Mouse (Mus musculus) gastrocnemius, postnatal 36 days (tissue): Measurements from ENCODE around the gene Myrf. TPM values are rescaled to one million over a fixed set of nuclear protein-coding genes. Genes with fewer than 3 reads are reported as not detected.

Experiments used
- DNase-seq, 2 experiments: peaks; one replicate each; pipeline ENCODE4 v3.0.0; 2022
- intact Hi-C: fragments of 180-260 bp; cut with DNase I; formaldehyde crosslinking; loops from one replicate; pipeline ENCODE4 v1.15.1; 2025
- total RNA-seq, 2 experiments: library from RNA; stranded (reverse); gene quantifications; 2 replicates each; pipeline ENCODE4 v1.2.3; 2021

Gene Myrf
- total RNA-seq, 2 experiments from 2014 or later = 0.08 TPM; not detected in 1

GRCm38 (mm10) chr19:10261369-10261768 lies 20.8 kb upstream of the Myrf start:
- intact Hi-C loops = no loop called here
- no peak for DNase-seq

GRCm38 (mm10) chr19:10258279-10259011 lies 17.9 kb upstream of the Myrf start:
- intact Hi-C loops = loop anchor here (5.0 kb wide), 1 partner anchor 179 kb away; no protein-coding TSS in a partner anchor

GRCm38 (mm10) chr19:10248128-10248527 lies 7.6 kb upstream of the Myrf start:
- intact Hi-C loops = loop anchor here (10.0 kb wide), 1 partner anchor 227 kb away; no protein-coding TSS in a partner anchor
- no peak for DNase-seq

More at GRCm38 (mm10) chr19:10258279-10259011, 17.9 kb upstream of the Myrf start:
- peak; percentile 66 to 76 for DNase-seq

GRCm38 (mm10) chr19:10247165-10247564 lies 6.6 kb upstream of the Myrf start:
- DNase-seq = no peak
- intact Hi-C loops = loop anchor here (10.0 kb wide), 1 partner anchor 228 kb away; no protein-coding TSS in a partner anchor

- intact Hi-C loops = loop anchor here (10.0 kb wide), 1 partner anchor 231 kb away; no protein-coding TSS in a partner anchor
- DNase-seq = no peak
Observed at GRCm38 (mm10) chr19:10244183-10244582, 3.6 kb upstream of the Myrf start.

GRCm38 (mm10) chr19:10242916-10243315 lies 2.4 kb upstream of the Myrf start:
- intact Hi-C loops = loop anchor here (10.0 kb wide), 1 partner anchor 232 kb away; no protein-coding TSS in a partner anchor
- no peak for DNase-seq

GRCm38 (mm10) chr19:10239975-10240653 lies 434 bp downstream of the Myrf start:
- no peak for DNase-seq
- intact Hi-C loops = loop anchor here (10.0 kb wide), 1 partner anchor 235 kb away; no protein-coding TSS in a partner anchor

GRCm38 (mm10) chr19:10239419-10239818 lies 1.1 kb downstream of the Myrf start:
- intact Hi-C loops = no loop called here
- DNase-seq = no peak

- intact Hi-C loops = no loop called here
- no peak for DNase-seq
Observed at GRCm38 (mm10) chr19:10238477-10238876, 2.1 kb downstream of the Myrf start.

- no peak for DNase-seq
Observed at GRCm38 (mm10) chr19:10235784-10236565, 4.6 kb downstream of the Myrf start.

GRCm38 (mm10) chr19:10232327-10233017 lies 8.1 kb downstream of the Myrf start:
- intact Hi-C loops = no loop called here
- no peak for DNase-seq

More at GRCm38 (mm10) chr19:10235784-10236565, 4.6 kb downstream of the Myrf start:
- intact Hi-C loops = no loop called here

GRCm38 (mm10) chr19:10231871-10232270 lies 8.7 kb downstream of the Myrf start:
- DNase-seq = no peak

GRCm38 (mm10) chr19:10231016-10231415 lies 9.5 kb downstream of the Myrf start:
- intact Hi-C loops = no loop called here
- no peak for DNase-seq

More at GRCm38 (mm10) chr19:10231871-10232270, 8.7 kb downstream of the Myrf start:
- intact Hi-C loops = no loop called here

- no peak for DNase-seq
- intact Hi-C loops = no loop called here
Observed at GRCm38 (mm10) chr19:10225767-10226166, 14.8 kb downstream of the Myrf start.

- intact Hi-C loops = no loop called here
- DNase-seq = no peak
Observed at GRCm38 (mm10) chr19:10224637-10225453, 15.7 kb downstream of the Myrf start.

GRCm38 (mm10) chr19:10223561-10223960 lies 17.0 kb downstream of the Myrf start:
- intact Hi-C loops = no loop called here
- no peak for DNase-seq

GRCm38 (mm10) chr19:10222656-10223055 lies 17.9 kb downstream of the Myrf start:
- DNase-seq = no peak
- intact Hi-C loops = no loop called here

GRCm38 (mm10) chr19:10221585-10221984 lies 19.0 kb downstream of the Myrf start:
- intact Hi-C loops = no loop called here
- no peak for DNase-seq

- DNase-seq = no peak
- intact Hi-C loops = no loop called here
Observed at GRCm38 (mm10) chr19:10219593-10219992, 21.0 kb downstream of the Myrf start.
